Mouse (Mus musculus) thymus, postnatal 0 days (tissue): Measurements from ENCODE around the gene Axin1. TPM values are rescaled to one million over a fixed set of nuclear protein-coding genes. Genes with fewer than 3 reads are reported as not detected.
A peak's percentile ranks its signal among the peaks of the same experiment; 100 is the strongest.
"Not testable (repeated sequence)": the region's sequence is repeated elsewhere in the genome, so short reads cannot be mapped to it uniquely, and the experiment has no call there.

Experiments used
- DNase-seq: peaks from one replicate; pipeline ENCODE4 v3.0.0-alpha.2; 2015; ENCODE audit warnings: low spot score
- polyA plus RNA-seq: library from polyadenylated mRNA; unstranded; fragments of >200 nt; fragmentation: Nextera tagmentation; extraction: Ambion mirVana; gene quantifications from 2 replicates; pipeline ENCODE4 v1.2.1, GENCODE M21; 2015

Axin1 gene
- polyA plus RNA-seq: 14.4 and 22.8 TPM in 2 replicates

DNA sequence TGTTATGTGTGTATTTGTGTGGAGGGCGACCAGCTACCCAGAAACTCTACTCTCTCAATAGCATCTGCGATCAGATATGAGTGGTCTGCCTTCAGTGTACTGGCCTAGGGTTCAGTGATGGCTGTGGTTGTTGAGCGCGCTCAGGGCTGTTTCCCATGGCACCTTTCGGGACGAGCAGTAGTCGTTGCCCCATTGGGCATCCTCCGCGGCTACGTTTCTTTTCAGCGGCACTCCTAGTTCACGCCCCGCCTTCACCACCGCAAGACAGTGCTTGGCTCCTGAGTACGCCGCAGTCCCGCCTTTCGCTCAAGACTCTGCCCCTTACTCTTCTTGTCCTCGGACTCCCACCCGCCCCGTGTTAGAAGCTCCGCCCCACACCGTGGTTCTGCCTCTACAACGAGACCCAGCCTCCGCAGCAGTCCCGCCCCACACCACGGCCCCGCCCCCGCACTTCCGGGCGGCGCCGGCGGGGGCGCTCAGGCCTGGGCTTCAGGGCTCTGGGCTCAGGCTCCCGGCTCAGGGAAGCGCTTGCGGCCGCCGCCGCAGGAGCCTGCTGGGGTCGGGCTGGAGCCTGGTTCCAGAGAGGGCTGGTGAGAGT, at the start of gene Axin1:
Axin1 (plus strand) TSS at position 450 of the 598 bp plus-strand sequence.
- peak; percentile 98 for DNase-seq

DNA sequence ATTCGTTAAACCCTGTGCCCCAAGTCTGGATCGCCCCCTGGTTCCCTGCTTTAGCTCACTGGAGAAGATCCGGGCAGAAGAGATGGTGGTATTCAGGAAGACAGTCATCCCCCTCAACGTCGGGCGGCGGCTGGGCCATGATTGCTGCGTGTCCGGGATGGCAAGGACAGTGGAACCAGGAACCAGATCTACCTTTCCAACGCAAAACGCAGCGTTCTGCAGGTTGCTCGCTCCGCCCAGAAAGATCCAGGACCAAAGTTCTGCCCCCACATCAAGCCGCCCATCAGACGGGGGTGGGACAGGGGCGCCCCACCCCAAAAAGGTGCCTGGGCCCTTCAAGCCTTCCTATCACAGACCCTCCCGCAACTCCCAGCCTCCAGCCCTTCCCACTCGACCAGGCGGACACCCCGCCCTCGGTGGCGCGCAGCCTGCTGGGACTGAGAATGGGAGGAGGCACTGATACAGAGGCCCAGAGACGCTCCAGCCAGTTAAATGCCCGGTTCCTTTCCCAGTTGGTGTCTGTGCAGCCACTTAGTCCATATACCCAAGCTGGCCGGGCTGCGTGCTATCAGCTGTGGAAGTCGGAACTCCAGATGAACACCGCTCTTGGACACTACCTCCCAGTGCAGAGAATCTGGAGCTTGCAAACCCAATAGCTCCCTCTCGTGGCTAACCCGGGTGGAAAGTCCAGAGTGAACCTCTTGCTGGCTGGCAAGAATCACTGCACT, 48.4 kb upstream of the Axin1 start, which contains the start of gene Decr2:
Decr2 (minus strand) TSS at position 433 of the 728 bp plus-strand sequence.
- DNase-seq: peak; percentile 84

GRCm38 (mm10) chr17:26094531-26095110, 43.9 kb upstream of the Axin1 start:
- no peak for DNase-seq

GRCm38 (mm10) chr17:26095121-26095740, 43.3 kb upstream of the Axin1 start, which contains the start of gene Nme4:
Gene Nme4 (minus strand): TSS chr17:26095602.
- peak; percentile 51 for DNase-seq

GRCm38 (mm10) chr17:26098461-26098860, 40.0 kb upstream of the Axin1 start:
- DNase-seq: no peak

- not testable (repeated sequence) for DNase-seq
Observed at GRCm38 (mm10) chr17:26099316-26099715, 39.2 kb upstream of the Axin1 start.

GRCm38 (mm10) chr17:26100166-26100565, 38.3 kb upstream of the Axin1 start:
- no peak for DNase-seq

GRCm38 (mm10) chr17:26101478-26101877, 37.0 kb upstream of the Axin1 start:
- DNase-seq: no peak

DNA sequence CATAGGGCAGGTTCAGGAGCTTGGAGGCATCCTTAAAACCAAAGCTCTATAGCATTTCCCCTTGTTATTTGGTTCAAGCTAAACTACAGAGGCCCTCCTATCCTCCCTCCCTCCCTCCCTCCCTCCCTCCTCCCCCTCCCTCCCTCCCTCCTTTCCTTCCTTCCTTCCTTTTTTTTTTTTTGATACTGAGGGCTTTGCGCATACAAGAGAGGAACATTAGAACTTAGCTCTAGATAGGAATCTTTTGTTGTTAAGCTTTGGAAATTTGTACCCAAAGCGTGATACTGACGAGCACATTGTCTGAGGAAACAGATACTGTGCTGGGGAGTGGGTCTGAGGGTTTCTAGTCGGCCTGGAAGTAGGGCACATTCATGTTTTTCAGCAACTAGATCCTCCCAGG, 32.9 kb upstream of the Axin1 start:
- no peak for DNase-seq

- DNase-seq: no peak
Observed at GRCm38 (mm10) chr17:26110156-26110555, 28.3 kb upstream of the Axin1 start.

- DNase-seq: no peak
Observed at GRCm38 (mm10) chr17:26111024-26111423, 27.5 kb upstream of the Axin1 start.

DNA sequence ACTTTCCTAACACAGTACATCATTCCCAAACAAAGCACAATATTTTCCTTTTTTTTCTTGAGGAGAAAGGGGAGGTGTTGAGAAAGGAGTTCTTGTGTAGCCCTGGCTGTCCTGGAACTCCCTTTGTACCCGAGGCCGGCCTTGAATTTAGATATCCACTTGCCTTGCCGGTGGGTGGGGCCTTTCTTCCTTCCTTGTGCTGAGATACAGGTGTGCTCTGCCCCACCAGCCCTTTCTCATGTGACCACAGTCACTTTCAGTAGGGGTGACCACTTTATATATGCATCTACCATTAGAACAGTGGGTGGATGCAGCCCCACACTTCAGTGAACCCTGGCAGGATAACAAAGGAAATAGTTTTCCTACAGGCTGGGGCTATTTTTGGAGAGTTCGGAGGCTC, 26.8 kb upstream of the Axin1 start:
- no peak for DNase-seq

DNA sequence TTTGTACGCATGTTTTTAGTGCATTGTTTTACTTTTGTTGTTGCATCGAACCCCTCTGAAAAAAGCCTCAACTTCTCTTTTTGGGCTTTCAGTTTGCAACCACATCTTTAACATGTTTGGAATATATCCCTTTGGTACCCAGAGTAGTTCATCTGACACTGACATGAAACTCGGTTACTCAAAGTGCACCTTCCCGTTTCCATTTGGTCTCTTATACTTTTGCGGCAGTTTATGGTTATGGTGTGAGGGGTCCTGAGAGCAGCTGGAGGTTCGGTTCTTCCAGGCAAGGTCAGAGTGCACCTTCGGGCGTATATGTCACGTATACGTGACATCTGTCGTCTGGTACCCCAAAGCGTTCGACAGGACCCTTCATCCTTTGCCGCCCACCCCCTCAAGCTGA, 25.7 kb upstream of the Axin1 start:
- no peak for DNase-seq

DNA sequence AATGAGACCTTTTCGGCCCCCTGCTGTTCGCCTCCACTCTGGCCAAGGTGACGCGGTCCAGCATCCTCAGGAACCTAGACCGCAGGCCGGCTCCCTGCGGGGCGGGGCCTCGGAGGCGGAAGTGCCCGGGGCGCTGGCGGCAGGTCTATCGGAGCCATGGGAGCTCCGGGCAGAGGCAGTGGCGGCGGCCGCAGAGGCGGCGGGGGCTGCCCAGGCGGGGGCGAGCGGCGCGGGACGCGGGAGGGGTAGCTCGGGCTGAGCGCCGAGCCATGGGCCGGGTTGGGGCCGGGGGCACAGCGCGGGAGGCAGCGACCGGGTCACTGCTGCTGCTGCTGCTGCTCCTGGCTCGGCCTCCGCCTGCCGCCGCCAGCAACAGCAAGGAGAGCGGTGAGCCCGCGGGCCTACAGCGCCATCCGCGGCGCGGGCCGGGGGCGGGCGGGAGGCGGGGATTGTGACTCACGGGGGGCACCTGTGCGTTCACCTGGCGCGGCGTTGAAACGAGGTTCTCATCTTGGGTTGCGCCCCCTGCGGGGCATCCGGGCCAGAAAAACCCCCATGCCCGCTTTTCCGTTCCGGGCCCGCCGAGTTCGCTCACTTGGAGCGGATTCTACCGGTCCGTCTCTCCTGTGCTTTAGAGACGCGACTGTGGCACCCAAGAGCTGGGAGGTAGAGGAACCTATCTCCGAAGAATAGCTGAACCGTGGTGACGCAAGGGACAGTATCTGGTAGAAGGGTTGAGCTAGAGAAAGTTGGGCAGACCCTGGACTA, 25.1 kb upstream of the Axin1 start, which contains the start of gene Tmem8:
Tmem8 (plus strand) TSS at position 119 of the 768 bp plus-strand sequence.
- DNase-seq: peak; percentile 72

DNA sequence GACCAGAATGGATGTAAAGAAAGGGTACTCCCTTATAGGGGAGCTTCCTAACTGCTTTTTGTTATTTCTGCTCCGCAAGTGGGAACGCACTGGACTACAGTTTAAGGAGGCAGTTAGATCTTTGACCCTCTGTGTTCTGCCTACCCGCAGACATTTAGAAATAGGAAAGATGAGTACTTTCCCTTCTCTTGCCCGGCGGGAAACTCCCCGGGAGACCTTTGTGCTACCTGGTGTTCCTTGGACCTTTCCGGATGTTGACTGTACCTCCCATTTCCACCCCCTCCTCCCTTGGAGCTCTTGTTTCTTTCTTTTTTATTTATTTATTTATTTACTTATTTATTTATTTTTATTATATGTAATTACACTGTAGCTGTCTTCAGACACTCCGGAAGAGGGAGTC, 24.4 kb upstream of the Axin1 start:
- no peak for DNase-seq

DNA sequence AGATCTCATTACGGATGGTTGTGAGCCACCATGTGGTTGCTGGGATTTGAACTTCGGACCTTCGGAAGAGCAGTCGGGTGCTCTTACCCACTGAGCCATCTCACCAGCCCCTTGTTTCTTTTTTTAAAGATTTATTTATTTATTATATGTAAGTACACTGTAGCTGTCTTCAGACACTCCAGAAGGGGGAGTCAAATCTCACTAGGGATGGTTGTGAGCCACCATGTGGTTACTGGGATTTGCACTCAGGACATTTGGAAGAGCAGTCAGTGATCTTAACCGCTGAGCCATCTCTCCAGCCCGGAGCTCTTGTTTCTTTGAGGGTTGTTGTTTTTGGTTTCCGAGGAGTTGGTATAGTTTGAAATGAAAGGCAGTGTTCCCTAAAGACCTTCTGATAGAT, 24.0 kb upstream of the Axin1 start:
- DNase-seq: not testable (repeated sequence)

DNA sequence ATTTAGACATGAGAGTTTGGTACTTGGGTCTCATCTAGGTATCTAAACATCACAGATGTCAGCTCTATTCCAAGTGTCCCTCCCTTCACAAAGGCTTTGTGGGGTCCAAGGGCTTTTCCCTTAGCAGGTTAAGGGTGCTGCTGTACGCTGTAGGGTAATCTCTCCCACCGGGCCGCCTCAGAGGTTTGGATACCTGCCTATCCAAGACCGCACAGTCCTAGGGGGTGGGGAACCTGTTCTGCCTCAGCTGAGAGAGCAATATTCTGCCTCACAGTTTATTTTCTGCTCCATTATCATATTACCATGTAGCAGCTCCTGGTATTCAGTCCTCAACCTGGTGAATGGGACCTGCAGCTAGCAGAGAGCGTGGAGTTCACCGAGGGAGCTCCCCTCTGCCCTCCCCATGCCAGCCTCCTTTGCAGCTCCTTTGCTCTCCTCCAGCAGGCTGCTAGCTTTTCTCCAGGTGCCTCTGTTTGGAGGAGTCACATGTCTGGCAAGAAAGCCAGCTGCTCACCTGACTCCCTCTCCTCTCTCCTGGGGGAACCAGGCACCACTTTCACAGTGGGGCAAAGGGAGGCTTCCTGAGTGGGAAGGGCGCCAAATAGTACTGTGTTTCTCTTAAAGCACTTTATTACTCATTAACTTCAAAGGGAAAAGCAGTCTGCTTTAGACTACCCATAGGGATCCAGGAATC, 23.1 kb upstream of the Axin1 start:
- DNase-seq: no peak

- DNase-seq: no peak
Observed at GRCm38 (mm10) chr17:26115956-26116487, 22.5 kb upstream of the Axin1 start.

DNA sequence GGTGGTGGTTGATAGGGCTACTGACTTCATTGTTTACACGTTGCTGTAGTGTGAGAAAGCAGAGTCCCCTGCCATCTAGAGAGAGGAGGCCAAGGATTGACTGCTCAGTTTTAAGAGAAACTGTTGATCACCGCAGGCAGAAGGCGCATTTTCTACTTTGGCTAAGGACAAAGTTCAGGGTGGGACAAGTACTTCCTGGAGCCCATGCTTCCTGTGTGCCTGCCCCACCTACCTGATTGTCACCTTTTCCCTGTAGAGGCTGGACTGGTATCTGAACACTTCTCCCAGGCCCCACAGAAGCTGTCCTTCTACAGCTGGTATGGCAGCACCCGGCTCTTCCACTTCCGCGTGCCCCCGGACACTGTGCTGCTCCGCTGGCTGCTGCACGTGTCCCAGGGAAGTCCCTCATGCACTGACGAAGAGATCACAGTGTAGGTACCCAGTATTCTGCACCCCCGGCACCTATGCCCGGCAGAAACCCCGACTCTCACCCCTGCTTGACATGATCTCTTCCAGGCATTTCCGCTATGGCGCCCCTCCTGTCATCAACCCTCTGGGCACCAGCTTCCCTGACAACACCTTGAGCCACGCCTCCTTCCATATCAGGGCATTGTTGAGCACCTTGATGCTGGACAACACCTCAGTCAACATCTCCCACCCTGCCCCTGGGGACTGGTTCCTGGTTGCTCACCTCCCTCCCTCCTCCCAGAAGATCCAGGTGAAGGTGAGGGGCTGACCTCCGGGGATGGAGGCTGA, 21.8 kb upstream of the Axin1 start:
- no peak for DNase-seq
